Mouse (Mus musculus) spleen, postnatal 4 days (tissue): ENCODE results near the gene Tmem39b.

Experiments used
- DNase-seq, 2 experiments: peaks; one replicate each; pipeline ENCODE4 v3.0.0; 2022; ENCODE audit warnings: low spot score in 2 of 2

The Tmem39b gene

GRCm38 (mm10) chr4:129683901-129684493 is 12.6 kb downstream of the Tmem39b start:
- DNase-seq = no peak

- no peak for DNase-seq
Observed at GRCm38 (mm10) chr4:129681837-129682236, 14.8 kb downstream of the Tmem39b start.

- no peak for DNase-seq
Observed at GRCm38 (mm10) chr4:129672878-129673449, 23.7 kb downstream of the Tmem39b start.

GRCm38 (mm10) chr4:129672083-129672877 is 24.4 kb downstream of the Tmem39b start, which contains the start of gene Kpna6:
TSS of gene Kpna6 (minus strand) at chr4:129672767.
- DNase-seq = peak; percentile 82 to 93

GRCm38 (mm10) chr4:129671491-129672082 is 25.1 kb downstream of the Tmem39b start:
- DNase-seq = peak; percentile 58 to 76

GRCm38 (mm10) chr4:129662255-129662813 is 34.3 kb downstream of the Tmem39b start:
- no peak for DNase-seq

- DNase-seq = no peak
Observed at GRCm38 (mm10) chr4:129661584-129661983, 35.1 kb downstream of the Tmem39b start.

GRCm38 (mm10) chr4:129654770-129655169 is 41.9 kb downstream of the Tmem39b start:
- no peak for DNase-seq

GRCm38 (mm10) chr4:129650359-129650758 is 46.3 kb downstream of the Tmem39b start:
- no peak for DNase-seq

- DNase-seq = no peak
Observed at GRCm38 (mm10) chr4:129648656-129649055, 48.0 kb downstream of the Tmem39b start.

GRCm38 (mm10) chr4:129645204-129645603 is 51.4 kb downstream of the Tmem39b start:
- no peak for DNase-seq

GRCm38 (mm10) chr4:129641756-129642155 is 54.9 kb downstream of the Tmem39b start:
- DNase-seq = no peak

- peak; percentile 96 to 97 for DNase-seq
Observed at GRCm38 (mm10) chr4:129640638-129641467, 55.8 kb downstream of the Tmem39b start, which contains the start of gene Txlna. TSS of gene Txlna (minus strand) at chr4:129641065.

- no peak for DNase-seq
Observed at GRCm38 (mm10) chr4:129640101-129640637, 56.5 kb downstream of the Tmem39b start.

GRCm38 (mm10) chr4:129639221-129639620 is 57.4 kb downstream of the Tmem39b start:
- DNase-seq = no peak

GRCm38 (mm10) chr4:129633852-129634251 is 62.8 kb downstream of the Tmem39b start:
- DNase-seq = no peak

- DNase-seq = no peak
Observed at GRCm38 (mm10) chr4:129631867-129632266, 64.8 kb downstream of the Tmem39b start.

GRCm38 (mm10) chr4:129630944-129631343 is 65.7 kb downstream of the Tmem39b start:
- DNase-seq = no peak
